Mouse (Mus musculus): ENCODE measurements around the gene Bok.

Gene Bok

GRCm38 (mm10) chr1:93691106-93691505, 5.6 kb downstream of the Bok start:
- no peak for DNase-seq

GRCm38 (mm10) chr1:93691786-93692357, 6.4 kb downstream of the Bok start:
- no peak for DNase-seq

GRCm38 (mm10) chr1:93692773-93693172, 7.3 kb downstream of the Bok start:
- DNase-seq = no peak

GRCm38 (mm10) chr1:93693502-93693901, 8.0 kb downstream of the Bok start:
- peak; percentile 77 for DNase-seq

GRCm38 (mm10) chr1:93693943-93694342, 8.5 kb downstream of the Bok start:
- peak; percentile 71 for DNase-seq

GRCm38 (mm10) chr1:93694966-93695365, 9.5 kb downstream of the Bok start:
- DNase-seq = peak; percentile 77

GRCm38 (mm10) chr1:93697317-93697716, 11.9 kb downstream of the Bok start:
- peak; percentile 44 for DNase-seq

GRCm38 (mm10) chr1:93699159-93699558, 13.7 kb downstream of the Bok start:
- DNase-seq = no peak

GRCm38 (mm10) chr1:93702106-93702505, 16.6 kb downstream of the Bok start:
- no peak for DNase-seq

- no peak for DNase-seq
Observed at GRCm38 (mm10) chr1:93703472-93704048, 18.1 kb downstream of the Bok start.

- no peak for DNase-seq
Observed at GRCm38 (mm10) chr1:93704341-93704740, 18.9 kb downstream of the Bok start.

- DNase-seq = no peak
Observed at GRCm38 (mm10) chr1:93705389-93705788, 19.9 kb downstream of the Bok start.

GRCm38 (mm10) chr1:93716166-93716565, 30.7 kb downstream of the Bok start:
- no peak for DNase-seq

GRCm38 (mm10) chr1:93721557-93721956, 36.1 kb downstream of the Bok start:
- DNase-seq = no peak

- no peak for DNase-seq
Observed at GRCm38 (mm10) chr1:93724623-93725022, 39.2 kb downstream of the Bok start.

- no peak for DNase-seq
Observed at GRCm38 (mm10) chr1:93725665-93726064, 40.2 kb downstream of the Bok start.

- DNase-seq = no peak
Observed at GRCm38 (mm10) chr1:93726116-93726515, 40.7 kb downstream of the Bok start.

- peak; percentile 70 for DNase-seq
Observed at GRCm38 (mm10) chr1:93726974-93727373, 41.5 kb downstream of the Bok start.

GRCm38 (mm10) chr1:93731103-93731502, 45.6 kb downstream of the Bok start:
- peak; percentile 24 for DNase-seq

- DNase-seq = peak; percentile 70
Observed at GRCm38 (mm10) chr1:93731880-93732281, 46.4 kb downstream of the Bok start.

- DNase-seq = no peak
Observed at GRCm38 (mm10) chr1:93735859-93736258, 50.4 kb downstream of the Bok start.

GRCm38 (mm10) chr1:93737711-93738110, 52.3 kb downstream of the Bok start:
- DNase-seq = no peak

- no peak for DNase-seq
Observed at GRCm38 (mm10) chr1:93740671-93741070, 55.2 kb downstream of the Bok start.

GRCm38 (mm10) chr1:93741987-93742386, 56.5 kb downstream of the Bok start:
- DNase-seq = no peak

- no peak for DNase-seq
Observed at GRCm38 (mm10) chr1:93742910-93743309, 57.5 kb downstream of the Bok start.
